Mouse (Mus musculus) G1E (cell line): ENCODE measurements at regions not wholly inside any gene's neighbourhood (a gene's known extent, or its start where the extent isn't known, plus 50 kb on each side); places are given as distances from the start of the nearest gene placed in this dataset.

ENCODE experiments used
- CTCF ChIP-seq: IDR thresholded peaks from 2 replicates; pipeline ENCODE4 v1.5.1; 2012; ENCODE audit warnings: low read depth, low read length, inconsistent platforms, mixed read lengths
- GATA1 ChIP-seq: IDR thresholded peaks from 2 replicates; pipeline ENCODE4 v1.6.1; 2012; ENCODE audit warnings: borderline replicate concordance, low read length, inconsistent platforms, mixed read lengths
- GATA2 ChIP-seq: IDR thresholded peaks from 2 replicates; pipeline ENCODE4 v1.6.1; 2012; ENCODE audit warnings: low read depth, low read length, inconsistent platforms, borderline replicate concordance
- POLR2AphosphoS5 ChIP-seq: IDR thresholded peaks from 2 replicates; pipeline ENCODE4 v1.6.1; 2012; ENCODE audit warnings: low read depth, low read length, inconsistent platforms; ENCODE audit not compliant: insufficient replicate concordance
- TAL1 ChIP-seq: conservative IDR thresholded peaks from 2 replicates; pipeline ENCODE4 v1.6.1; 2012; ENCODE audit warnings: low read depth, low read length, inconsistent platforms, mixed read lengths

- no peak for TF ChIP-seq CTCF
- TF ChIP-seq GATA1 = no peak
- TF ChIP-seq GATA2 = no peak
- TF ChIP-seq TAL1 = no peak
- TF ChIP-seq POLR2AphosphoS5 = no peak
These were observed 105.1 kb downstream of the Gm10604 start for GRCm38 (mm10) chr4:11876009-11876408.
